Mouse (Mus musculus) heart, embryonic 10.5 days (tissue): ENCODE measurements around the gene Prpf19. TPM values are rescaled to one million over a fixed set of nuclear protein-coding genes. Genes with fewer than 3 reads are reported as not detected.

ENCODE experiments used
- DNase-seq: peaks from one replicate; pipeline ENCODE4 v3.0.0-alpha.2; 2017; ENCODE audit warnings: low spot score
- H3K27ac ChIP-seq: fragments of 300-500 bp; sonication (generic); 2 replicates; pipeline ENCODE4 v1.5.1; 2016; ENCODE audit warnings: mild to moderate bottlenecking
- H3K27me3 ChIP-seq: fragments of 300-500 bp; sonication (generic); 2 replicates; pipeline ENCODE4 v1.6.1; 2016; ENCODE audit warnings: mild to moderate bottlenecking; ENCODE audit not compliant: poor library complexity, insufficient read depth, severe bottlenecking
- H3K36me3 ChIP-seq: fragments of 300-500 bp; sonication (generic); 2 replicates; pipeline ENCODE4 v1.6.1; 2016; ENCODE audit warnings: mild to moderate bottlenecking, moderate library complexity
- H3K4me1 ChIP-seq: fragments of 300-500 bp; sonication (generic); 2 replicates; pipeline ENCODE4 v1.6.1; 2016; ENCODE audit warnings: mild to moderate bottlenecking
- H3K4me3 ChIP-seq: fragments of 300-500 bp; sonication (generic); 2 replicates; pipeline ENCODE4 v1.5.1; 2016; ENCODE audit warnings: mild to moderate bottlenecking, moderate library complexity
- H3K9me3 ChIP-seq: fragments of 300-500 bp; sonication (generic); 2 replicates; pipeline ENCODE4 v1.6.1; 2016; ENCODE audit warnings: mild to moderate bottlenecking, moderate library complexity
- WGBS: fragments of 180-500 bp; shearing (Covaris S2); methylation state at CpG from one replicate; pipeline ENCODE4 v1.1.7; 2016; 5-methylcytosine and 5-hydroxymethylcytosine counted together
- polyA plus RNA-seq: library from polyadenylated mRNA; unstranded; fragments of >200 nt; fragmentation: Nextera tagmentation; extraction: Ambion mirVana; gene quantifications from 2 replicates; pipeline ENCODE4 v1.2.1, GENCODE M21; 2016

Prpf19 gene
- polyA plus RNA-seq, 1 experiment from 2014 or later = 48.5 TPM

DNA sequence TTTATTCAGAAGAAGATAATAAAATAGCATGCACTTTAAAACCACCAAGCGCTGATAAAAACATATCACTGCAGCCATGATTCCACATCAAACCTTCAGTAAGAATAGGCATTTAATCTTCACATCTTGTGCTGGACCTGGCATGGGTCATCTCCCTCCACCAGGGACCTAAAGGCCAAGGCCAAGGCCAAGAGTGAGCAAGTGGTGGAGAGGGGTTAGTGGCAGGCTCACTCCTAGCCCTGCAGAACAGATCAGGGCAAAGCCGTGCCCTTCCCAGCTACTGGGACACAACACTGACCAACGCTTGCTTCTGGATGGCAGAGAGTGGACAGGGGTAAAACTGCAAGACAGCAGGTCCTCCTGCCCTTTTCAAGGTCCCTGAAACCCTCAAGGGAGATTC, 24.4 kb upstream of the Prpf19 start:
- no peaks in the 10 kb centered on the region for H3K9me3 ChIP-seq
- peaks cover 54% of the 10 kb centered on the region for H3K36me3 ChIP-seq
- no peaks in the 10 kb centered on the region for H3K27me3 ChIP-seq
- H3K4me3 ChIP-seq = no peak overlapping the region
- H3K27ac ChIP-seq = no peak overlapping the region
- DNase-seq = no peak
- peaks cover 34% of the 10 kb centered on the region for H3K4me1 ChIP-seq
- WGBS = 86% methylated on average over 3 of the region's 3 CpGs

- Histone ChIP-seq H3K4me1 (peaks cover 34% of the 10 kb centered on the region), H3K4me3 (no peak overlapping the region), H3K27me3 (no peaks in the 10 kb centered on the region), H3K9me3 (no peaks in the 10 kb centered on the region), H3K36me3 (peaks cover 47% of the 10 kb centered on the region), H3K27ac (no peak overlapping the region)
- 77% methylated on average over 14 of the region's 14 CpGs for WGBS
- no peak for DNase-seq
These were observed 23.6 kb upstream of the Prpf19 start for GRCm38 (mm10) chr19:10871328-10871961.

GRCm38 (mm10) chr19:10878201-10878837, 16.7 kb upstream of the Prpf19 start:
- H3K27ac ChIP-seq = no peak overlapping the region
- H3K4me1 ChIP-seq = peaks cover 22% of the 10 kb centered on the region
- 87% methylated on average over 7 of the region's 7 CpGs for WGBS
- H3K4me3 ChIP-seq = no peak overlapping the region
- peaks cover 11% of the 10 kb centered on the region for H3K36me3 ChIP-seq
- H3K27me3 ChIP-seq = no peaks in the 10 kb centered on the region
- H3K9me3 ChIP-seq = no peaks in the 10 kb centered on the region
- DNase-seq = no peak

GRCm38 (mm10) chr19:10880085-10880974, 14.7 kb upstream of the Prpf19 start:
- peak overlapping the region; percentile 93; the same call in 1 of the 2 replicates for H3K27ac ChIP-seq
- WGBS = 51% methylated on average over 7 of the region's 7 CpGs

GRCm38 (mm10) chr19:10880975-10881425, 14.0 kb upstream of the Prpf19 start:
- DNase-seq = no peak
- H3K27ac ChIP-seq = peak overlapping the region; percentile 93
- H3K4me1 ChIP-seq = peaks cover 22% of the 10 kb centered on the region
- H3K36me3 ChIP-seq = no peaks in the 10 kb centered on the region; the same call in 1 of the 2 replicates
- peak overlapping the region; percentile 74 for H3K4me3 ChIP-seq
- 3% methylated on average over 14 of the region's 14 CpGs for WGBS
- no peaks in the 10 kb centered on the region for H3K9me3 ChIP-seq
- H3K27me3 ChIP-seq = no peaks in the 10 kb centered on the region

More at GRCm38 (mm10) chr19:10880085-10880974, 14.7 kb upstream of the Prpf19 start:
- no peaks in the 10 kb centered on the region for H3K27me3 ChIP-seq
- no peaks in the 10 kb centered on the region; the same call in 1 of the 2 replicates for H3K36me3 ChIP-seq
- peak overlapping the region; percentile 74 for H3K4me3 ChIP-seq
- no peak for DNase-seq
- H3K9me3 ChIP-seq = no peaks in the 10 kb centered on the region
- H3K4me1 ChIP-seq = peaks cover 22% of the 10 kb centered on the region

GRCm38 (mm10) chr19:10881426-10882154, 13.4 kb upstream of the Prpf19 start, which contains the start of gene Tmem109:
Tmem109 (minus strand) TSS chr19:10882001.
- peak; percentile 97 for DNase-seq
- no peaks in the 10 kb centered on the region; the same call in 1 of the 2 replicates for H3K36me3 ChIP-seq
- WGBS = under 1% methylated on average over 49 of the region's 49 CpGs
- H3K27ac ChIP-seq = peak within 1 kb of the TSS; percentile 93
- H3K9me3 ChIP-seq = no peaks in the 10 kb centered on the region
- H3K4me3 ChIP-seq = peak within 1 kb of the TSS; percentile 74
- H3K4me1 ChIP-seq = peaks cover 22% of the 10 kb centered on the region
- H3K27me3 ChIP-seq = no peaks in the 10 kb centered on the region

DNA sequence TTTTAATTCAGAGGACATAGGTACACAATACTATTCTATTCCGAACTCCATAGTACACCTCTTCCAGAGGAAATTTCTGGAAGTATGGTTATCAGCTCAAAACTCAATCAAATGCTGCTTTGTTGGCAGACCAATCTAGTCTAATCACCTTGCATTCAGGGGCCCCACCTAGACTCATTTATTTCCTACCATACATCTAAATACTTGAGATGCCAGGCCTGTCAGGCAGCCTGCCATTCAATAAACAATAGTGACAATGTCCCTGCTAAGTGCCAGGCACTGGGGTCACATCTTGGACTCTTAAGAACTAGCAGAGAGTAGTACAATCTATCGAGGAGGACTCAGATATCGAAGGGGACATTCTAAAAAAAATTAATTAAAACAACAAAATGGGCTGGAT, 2.8 kb upstream of the Prpf19 start:
- Histone ChIP-seq H3K27me3 (no peaks in the 10 kb centered on the region), H3K4me3 (no peak overlapping the region), H3K27ac (no peak overlapping the region), H3K36me3 (no peaks in the 10 kb centered on the region), H3K9me3 (no peaks in the 10 kb centered on the region), H3K4me1 (peaks cover 13% of the 10 kb centered on the region)
- WGBS = 87% methylated on average over 3 of the region's 3 CpGs
- no peak for DNase-seq

- WGBS = 2% methylated on average over 16 of the region's 16 CpGs
- Histone ChIP-seq H3K9me3 (no peaks in the 10 kb centered on the region), H3K27ac (peak overlapping the region; percentile 92), H3K4me1 (peaks cover 22% of the 10 kb centered on the region), H3K36me3 (peaks cover 35% of the 10 kb centered on the region), H3K4me3 (peak overlapping the region; percentile 93), H3K27me3 (no peaks in the 10 kb centered on the region)
- DNase-seq = no peak
These were observed 677 bp downstream of the Prpf19 start for GRCm38 (mm10) chr19:10895708-10896107.

GRCm38 (mm10) chr19:10896849-10897248, 1.8 kb downstream of the Prpf19 start:
- Histone ChIP-seq H3K27me3 (no peaks in the 10 kb centered on the region), H3K4me3 (peak overlapping the region; percentile 93), H3K4me1 (peaks cover 22% of the 10 kb centered on the region), H3K36me3 (peaks cover 46% of the 10 kb centered on the region), H3K27ac (peak overlapping the region; percentile 59; the same call in 1 of the 2 replicates), H3K9me3 (no peaks in the 10 kb centered on the region)
- 52% methylated on average over 7 of the region's 7 CpGs for WGBS
- DNase-seq = no peak

DNA sequence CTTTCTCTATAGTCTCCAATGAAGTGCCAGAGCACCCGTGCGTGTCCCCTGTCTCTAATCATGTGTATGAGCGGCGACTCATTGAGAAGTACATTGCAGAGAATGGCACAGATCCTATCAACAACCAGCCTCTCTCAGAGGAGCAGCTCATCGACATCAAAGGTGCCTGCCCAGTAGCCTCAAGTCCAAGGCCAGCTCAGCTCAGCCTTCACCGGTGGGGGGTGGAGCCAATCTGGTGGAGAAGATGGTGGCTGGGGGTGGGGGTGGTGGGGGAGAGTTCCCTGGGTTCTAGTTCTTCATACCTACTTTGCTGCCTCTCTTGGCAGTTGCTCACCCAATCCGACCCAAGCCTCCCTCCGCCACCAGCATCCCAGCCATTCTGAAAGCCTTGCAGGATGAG, 2.5 kb downstream of the Prpf19 start:
- no peak for DNase-seq
- WGBS = 85% methylated on average over 8 of the region's 8 CpGs
- Histone ChIP-seq H3K27me3 (no peaks in the 10 kb centered on the region), H3K27ac (no peak overlapping the region), H3K9me3 (no peaks in the 10 kb centered on the region), H3K4me1 (peaks cover 22% of the 10 kb centered on the region), H3K4me3 (no peak overlapping the region), H3K36me3 (peaks cover 53% of the 10 kb centered on the region)

DNA sequence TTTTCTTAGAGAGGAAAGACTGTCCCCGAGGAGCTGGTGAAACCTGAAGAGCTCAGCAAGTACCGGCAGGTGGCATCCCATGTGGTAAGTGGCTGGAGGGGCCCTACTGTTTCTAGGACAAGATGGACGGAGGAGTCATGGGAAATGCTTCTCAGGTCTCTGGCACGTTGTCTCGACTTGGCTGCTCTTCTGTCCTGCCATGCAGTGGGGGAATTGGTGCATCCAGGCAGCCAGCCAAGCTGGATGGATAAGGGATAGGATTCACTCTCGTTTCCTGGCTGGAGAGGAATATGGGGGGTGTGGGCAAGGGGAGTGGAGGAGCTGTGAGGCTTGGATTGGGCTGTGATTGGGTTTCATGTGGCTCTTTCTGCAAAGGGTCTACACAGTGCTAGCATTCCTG, 5.3 kb downstream of the Prpf19 start:
- H3K36me3 ChIP-seq = peaks cover 80% of the 10 kb centered on the region
- H3K27me3 ChIP-seq = no peaks in the 10 kb centered on the region
- H3K9me3 ChIP-seq = no peaks in the 10 kb centered on the region
- H3K4me1 ChIP-seq = peaks cover 32% of the 10 kb centered on the region
- H3K4me3 ChIP-seq = no peak overlapping the region
- 81% methylated on average over 6 of the region's 6 CpGs for WGBS
- no peak overlapping the region for H3K27ac ChIP-seq
- DNase-seq = no peak

DNA sequence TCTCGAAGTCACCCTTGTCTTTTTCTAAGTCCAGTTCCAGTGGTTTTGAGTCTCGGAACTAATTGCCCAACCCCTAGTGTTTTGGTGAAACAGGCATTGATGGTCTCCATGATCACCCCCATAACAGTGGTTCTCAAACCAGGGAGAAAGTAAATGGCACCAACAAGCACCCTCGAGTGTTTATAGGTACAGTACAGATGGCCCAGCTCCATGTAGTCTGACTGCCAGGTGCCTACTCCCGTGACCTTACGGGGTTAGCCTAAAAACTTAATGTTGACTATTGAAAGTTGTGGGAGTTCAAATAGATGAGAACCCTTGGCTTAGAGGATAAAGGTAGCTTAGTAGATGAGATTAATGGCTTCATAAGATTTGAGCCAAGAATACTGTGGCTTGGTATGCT, 6.0 kb downstream of the Prpf19 start:
- Histone ChIP-seq H3K9me3 (no peaks in the 10 kb centered on the region), H3K36me3 (peaks cover 87% of the 10 kb centered on the region), H3K4me3 (no peak overlapping the region), H3K27ac (no peak overlapping the region), H3K4me1 (peaks cover 39% of the 10 kb centered on the region), H3K27me3 (no peaks in the 10 kb centered on the region)
- no peak for DNase-seq
- WGBS = 96% methylated on average over 5 of the region's 5 CpGs
